Mouse (Mus musculus) C2C12 (cell line): ENCODE data around the gene Gm20929. TPM values are rescaled to one million over a fixed set of nuclear protein-coding genes. Genes with fewer than 3 reads are reported as not detected.
"Not testable (repeated sequence)": the region's sequence is repeated elsewhere in the genome, so short reads cannot be mapped to it uniquely, and the experiment has no call there.

Experiments used
- H3K27me3 ChIP-seq: one replicate; pipeline ENCODE4 v1.6.1; 2011; ENCODE audit not compliant: control insufficient read depth, insufficient read depth, insufficient read length
- H3K36me3 ChIP-seq: one replicate; pipeline ENCODE4 v1.6.1; 2011; ENCODE audit not compliant: control insufficient read depth, insufficient read depth
- H3K4me3 ChIP-seq: one replicate; pipeline ENCODE4 v1.5.1; 2011; ENCODE audit warnings: mild to moderate bottlenecking, control low read depth; ENCODE audit not compliant: poor library complexity, insufficient read depth, severe bottlenecking
- H3K79me2 ChIP-seq: one replicate; pipeline ENCODE4 v1.6.1; 2011; ENCODE audit not compliant: control insufficient read depth, insufficient read depth
- H3K79me3 ChIP-seq: one replicate; pipeline ENCODE4 v1.6.1; 2011; ENCODE audit warnings: low read depth, control low read depth
- H3ac ChIP-seq: one replicate; pipeline ENCODE3; 2011; ENCODE audit warnings: low read depth; ENCODE audit not compliant: control insufficient read depth, insufficient read length
- long read RNA-seq, 2 experiments: library from polyadenylated mRNA; unstranded; transcript quantifications; one replicate each; pipeline ENCODE4 v2.0.0; 2019 to 2020
- polyA plus RNA-seq: library from polyadenylated mRNA; unstranded; fragments of >200 nt; fragmentation: generic; extraction: Trizol; gene quantifications from one replicate; pipeline ENCODE4 v1.2.1, GENCODE M21; 2012; ENCODE audit warnings: missing spikeins

The Gm20929 gene
- polyA plus RNA-seq = not detected
- long read RNA-seq, experiment 1 = 0 reads
- long read RNA-seq, experiment 2 = 0 reads

GRCm38 (mm10) chrY:53843649-53844048 is at the start of gene Gm20929:
Gene Gm20929, plus strand, starts transcription at chrY:53843949.
- H3K4me3 ChIP-seq, H3K36me3 ChIP-seq, H3K79me2 ChIP-seq, H3K79me3 ChIP-seq, H3ac ChIP-seq, H3K27me3 ChIP-seq: not testable (repeated sequence)
